ENCODE assay signal across 8 mouse cellular contexts in genomic region chrX:10117065-10117719, GRCm38 (mm10). TPM values are rescaled to one million over a fixed set of nuclear protein-coding genes. Genes with fewer than 3 reads are reported as not detected.
DNase-seq lines count a peak whose midpoint lies in the region; ATAC-seq lines count a peak whose summit lies in the region.

Gene Srpx (minus strand): TSS chrX:10117709.

- peak within 1 kb of the TSS; percentile 65 for H3K4me2 ChIP-seq in heart, embryonic 15.5 days
- peak within 1 kb of the TSS; percentile 46 for H3K4me2 ChIP-seq in liver, embryonic 12.5 days
- peak within 1 kb of the TSS; percentile 53 for H3K4me2 ChIP-seq in stomach, embryonic 14.5 days (replicated peaks; ENCODE audit: low read depth, low read length)

- H3K4me1 ChIP-seq in heart, embryonic 15.5 days (replicated peaks): no peaks in the 10 kb centered on the region
- no peaks in the 10 kb centered on the region for H3K4me1 ChIP-seq in liver, embryonic 12.5 days
- no peaks in the 10 kb centered on the region for H3K4me1 ChIP-seq in stomach, embryonic 14.5 days (ENCODE audit: control insufficient read depth, insufficient read depth, low read length)

- DNase-seq in cerebellum, postnatal 25 days: peak; percentile 22 to 26
- no peak for DNase-seq in cerebellum, adult 11 months
- DNase-seq in R1 (ENCODE audit: low read depth, low spot score): peak; percentile 28
- no peak for DNase-seq in right cerebral cortex, postnatal 25 days
- DNase-seq in left cerebral cortex, postnatal 14 days (ENCODE audit: low spot score in 2 of 2): no peak

- no peaks in the 10 kb centered on the region for H3K36me3 ChIP-seq in heart, embryonic 15.5 days
- no peaks in the 10 kb centered on the region for H3K36me3 ChIP-seq in liver, embryonic 12.5 days
- H3K36me3 ChIP-seq in stomach, embryonic 14.5 days (ENCODE audit: control insufficient read depth, insufficient read depth, low read length): no peaks in the 10 kb centered on the region

- H3K9me3 ChIP-seq in heart, embryonic 15.5 days (replicated peaks): no peaks in the 10 kb centered on the region
- H3K9me3 ChIP-seq in liver, embryonic 12.5 days (replicated peaks): no peaks in the 10 kb centered on the region
- no peaks in the 10 kb centered on the region for H3K9me3 ChIP-seq in stomach, embryonic 14.5 days (ENCODE audit: control insufficient read depth, low read depth, low read length)

- WGBS in heart, embryonic 15.5 days: 15% methylated on average over 18 of the region's 19 CpGs
- WGBS in liver, embryonic 12.5 days (ENCODE audit: insufficient replicate concordance): 16% methylated on average over 19 of the region's 19 CpGs
- 16% methylated on average over 19 of the region's 19 CpGs for WGBS in stomach, embryonic 14.5 days

- H3K9ac ChIP-seq in heart, embryonic 15.5 days: 0 out of 2 replicates have a peak within 1 kb of the TSS, but pooled peaks have one; percentile 14
- H3K9ac ChIP-seq in liver, embryonic 12.5 days: no peak within 1 kb of the TSS
- H3K9ac ChIP-seq in stomach, embryonic 14.5 days (replicated peaks; ENCODE audit: low read depth, low read length): peak within 1 kb of the TSS; percentile 21; the same call in 1 of the 2 replicates

- ATAC-seq in heart, embryonic 15.5 days (replicated peaks; ENCODE audit: insufficient number of reproducible peaks, insufficient read depth, low FRiP score, low read depth): no peak
- no peak for ATAC-seq in liver, embryonic 12.5 days
- ATAC-seq in stomach, embryonic 14.5 days (ENCODE audit: insufficient number of reproducible peaks, insufficient read depth, low FRiP score, low read depth): peak; percentile 18; the same call in 1 of the 2 replicates

- no peaks in the 10 kb centered on the region for H3K27me3 ChIP-seq in heart, embryonic 15.5 days
- H3K27me3 ChIP-seq in liver, embryonic 12.5 days (replicated peaks): no peaks in the 10 kb centered on the region
- H3K27me3 ChIP-seq in stomach, embryonic 14.5 days (ENCODE audit: control insufficient read depth, insufficient read depth, low read length): no peaks in the 10 kb centered on the region

- intact Hi-C loops in left cerebral cortex, postnatal 14 days (cut with DNase I): no loop called here

- H3K4me3 ChIP-seq in heart, embryonic 15.5 days: peak within 1 kb of the TSS; percentile 44
- H3K4me3 ChIP-seq in liver, embryonic 12.5 days: peak within 1 kb of the TSS; percentile 13; the same call in 1 of the 2 replicates
- H3K4me3 ChIP-seq in stomach, embryonic 14.5 days (ENCODE audit: low read depth, low read length): peak within 1 kb of the TSS; percentile 32

- no peak within 1 kb of the TSS for H3K27ac ChIP-seq in heart, embryonic 15.5 days
- H3K27ac ChIP-seq in liver, embryonic 12.5 days: no peak within 1 kb of the TSS
- H3K27ac ChIP-seq in stomach, embryonic 14.5 days (ENCODE audit: low read length): no peak within 1 kb of the TSS

RNA-seq across cellular contexts. Expression of gene Srpx, which starts in this region (rescaled TPM):
- 10.7 and 16.1 TPM in 2 replicates for polyA plus RNA-seq in heart, embryonic 15.5 days (2015; fragmentation: Nextera tagmentation; extraction: Ambion mirVana)
- 1.3 and 1.4 TPM in 2 replicates for polyA plus RNA-seq in liver, embryonic 12.5 days (2016; fragmentation: Nextera tagmentation; extraction: Ambion mirVana)
- polyA plus RNA-seq in stomach, embryonic 14.5 days (2014; fragmentation: Nextera tagmentation; extraction: Ambion mirVana): 22.0 and 24.8 TPM in 2 replicates
- total RNA-seq in left cerebral cortex, postnatal 14 days (2021): under 1 TPM; 0.93 to 0.97 TPM

Comparison
In these comparisons a context has a peak if more than half of its experiments do, and no peak if none do; other contexts are left out.
1. DNase-seq: peak in cerebellum, postnatal 25 days (2 of 2) and R1 (single experiment); none in cerebellum, adult 11 months (single experiment), right cerebral cortex, postnatal 25 days (single experiment) and left cerebral cortex, postnatal 14 days (0 of 2).
2. Peak in every context shown above with its lines, with median percentiles within 50 percentile points of each other: H3K4me2 ChIP-seq and H3K4me3 ChIP-seq.